Mouse (Mus musculus) liver, embryonic 18 days (tissue): ENCODE measurements around the gene Poc1a. TPM values are rescaled to one million over a fixed set of nuclear protein-coding genes. Genes with fewer than 3 reads are reported as not detected.

Experiments
- polyA plus RNA-seq: library from polyadenylated mRNA; depleted of rRNA; stranded (reverse); fragments of >200 nt; gene quantifications from 2 replicates; pipeline ENCODE4 v1.2.3, GENCODE M21; 2012; rRNA removed

Poc1a gene
- polyA plus RNA-seq = 10.0 and 10.7 TPM in 2 replicates

DNA sequence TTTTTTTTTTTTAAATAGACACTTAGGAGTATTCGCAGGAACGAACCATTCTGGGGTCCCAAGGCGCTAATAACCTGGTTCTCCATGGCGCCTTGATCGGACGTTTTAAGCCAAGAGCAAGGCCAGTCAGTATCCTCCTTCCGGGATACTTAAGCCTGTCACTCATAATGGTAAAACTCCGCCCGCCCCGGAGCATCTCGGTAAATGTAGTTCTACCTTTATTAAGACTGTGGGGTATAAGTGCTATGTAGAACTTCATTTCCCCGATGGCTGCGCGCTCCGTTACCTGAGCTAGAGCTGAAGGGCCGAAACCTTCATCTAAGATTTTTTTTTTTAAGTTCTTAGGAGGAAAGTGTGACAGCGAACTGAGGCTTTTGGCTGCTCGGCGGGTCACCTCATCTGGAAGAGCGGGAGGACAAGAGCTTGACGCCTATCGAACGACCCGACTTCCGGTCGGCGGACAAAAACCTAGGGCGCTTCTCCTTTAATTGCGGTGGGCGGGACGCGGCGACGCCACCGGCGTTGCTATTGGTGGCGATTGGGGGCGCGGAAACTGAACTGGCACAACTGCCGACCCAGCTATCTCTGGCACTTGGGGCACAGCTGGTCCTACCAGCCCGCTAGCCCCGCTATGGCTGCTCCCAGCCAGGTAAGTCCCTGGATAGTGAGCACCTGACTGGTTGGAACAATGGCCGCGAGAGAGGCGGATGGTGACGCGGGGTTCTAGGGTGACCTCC, at the start of gene Poc1a:
Gene Poc1a, plus strand, starts transcription at position 254 of the 737 bp plus-strand sequence.

DNA sequence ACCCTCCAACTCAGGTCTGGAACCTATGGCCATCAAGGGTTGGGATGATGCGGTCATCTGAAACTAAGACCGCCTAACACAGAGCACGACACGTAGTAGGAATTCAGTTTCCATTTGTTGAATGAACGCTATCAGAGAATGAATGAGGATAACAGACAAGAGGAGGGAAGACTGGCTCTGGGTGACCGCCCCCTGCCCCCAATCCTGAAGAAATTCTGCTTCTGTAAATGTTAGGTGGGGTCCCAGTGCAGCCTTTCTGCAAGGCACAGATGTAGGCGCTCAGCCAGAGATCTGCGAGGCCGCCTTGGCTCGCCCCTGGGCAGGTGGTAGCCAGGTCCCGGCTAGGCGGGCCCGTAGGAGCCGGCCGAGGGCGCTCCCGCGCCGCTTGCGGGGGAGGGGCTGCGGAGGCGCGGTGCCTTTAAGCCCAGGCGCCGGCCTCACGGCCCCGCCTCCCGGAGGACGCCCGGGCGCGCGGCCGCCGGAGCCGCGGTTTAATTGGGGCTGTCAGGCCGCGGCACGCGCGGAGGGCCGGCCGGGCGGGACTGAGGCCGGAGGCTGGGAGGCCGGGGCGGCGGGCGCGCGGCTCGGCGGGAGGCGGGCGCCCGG, 87.4 kb downstream of the Poc1a start, which contains the start of gene Dusp7:
Gene Dusp7, plus strand, starts transcription at position 521 of the 606 bp plus-strand sequence.

Other genes with a start within 250 kb of the Poc1a start
- 0.01 and 0.04 TPM in 2 replicates for gene Col6a4, start 184.3 kb upstream of the Poc1a start, polyA plus RNA-seq
- 42.9 and 44.4 TPM in 2 replicates for gene Glyctk, start 122.9 kb upstream of the Poc1a start, polyA plus RNA-seq
- gene Wdr82, start 110.1 kb upstream of the Poc1a start, polyA plus RNA-seq = 21.6 and 22.9 TPM in 2 replicates
- gene Ppm1m, start 81.3 kb upstream of the Poc1a start, polyA plus RNA-seq = 15.8 and 18.3 TPM in 2 replicates
- 22.0 and 23.6 TPM in 2 replicates for gene Twf2, start 78.0 kb upstream of the Poc1a start, polyA plus RNA-seq
- gene Tlr9, start 58.5 kb upstream of the Poc1a start, polyA plus RNA-seq = 0.79 and 0.92 TPM in 2 replicates
- 58.8 and 90.9 TPM in 2 replicates for gene Alas1, start 32.4 kb upstream of the Poc1a start, polyA plus RNA-seq
- gene Dusp7, start 87.6 kb downstream of the Poc1a start, polyA plus RNA-seq = 8.4 and 8.8 TPM in 2 replicates
- 591 and 692 TPM in 2 replicates for gene Rpl29, start 148.4 kb downstream of the Poc1a start, polyA plus RNA-seq
- 13.8 and 13.9 TPM in 2 replicates for gene Acy1, start 157.3 kb downstream of the Poc1a start, polyA plus RNA-seq
- 40.9 and 44.3 TPM in 2 replicates for gene Abhd14b, start 166.4 kb downstream of the Poc1a start, polyA plus RNA-seq
- gene Abhd14a, start 166.6 kb downstream of the Poc1a start, polyA plus RNA-seq = 22.0 and 23.5 TPM in 2 replicates
- gene Pcbp4, start 172.2 kb downstream of the Poc1a start, polyA plus RNA-seq = 6.5 and 8.3 TPM in 2 replicates
- gene Gpr62, start 184.9 kb downstream of the Poc1a start, polyA plus RNA-seq = 0.03 TPM in 1 of 2 replicates, not detected in the other
- 11.6 and 12.3 TPM in 2 replicates for gene Rrp9, start 194.9 kb downstream of the Poc1a start, polyA plus RNA-seq
- gene Parp3, start 195.9 kb downstream of the Poc1a start, polyA plus RNA-seq = 2.6 and 2.9 TPM in 2 replicates
- not detected in 2 replicates for gene Iqcf1, start 218.9 kb downstream of the Poc1a start, polyA plus RNA-seq
- gene Iqcf5, start 233.5 kb downstream of the Poc1a start, polyA plus RNA-seq = 0.19 TPM in 1 of 2 replicates, not detected in the other